Mouse (Mus musculus) lung, postnatal 0 days (tissue): ENCODE measurements around the gene Ankrd12.

Experiments
- CTCF ChIP-seq: IDR thresholded peaks from 2 replicates; pipeline ENCODE4 v1.5.1; 2016; ENCODE audit warnings: antibody characterized with exemption, mild to moderate bottlenecking
- EP300 ChIP-seq: IDR thresholded peaks from 2 replicates; pipeline ENCODE4 v1.6.1; 2016; ENCODE audit warnings: antibody characterized with exemption, mild to moderate bottlenecking, control low read depth

DNA sequence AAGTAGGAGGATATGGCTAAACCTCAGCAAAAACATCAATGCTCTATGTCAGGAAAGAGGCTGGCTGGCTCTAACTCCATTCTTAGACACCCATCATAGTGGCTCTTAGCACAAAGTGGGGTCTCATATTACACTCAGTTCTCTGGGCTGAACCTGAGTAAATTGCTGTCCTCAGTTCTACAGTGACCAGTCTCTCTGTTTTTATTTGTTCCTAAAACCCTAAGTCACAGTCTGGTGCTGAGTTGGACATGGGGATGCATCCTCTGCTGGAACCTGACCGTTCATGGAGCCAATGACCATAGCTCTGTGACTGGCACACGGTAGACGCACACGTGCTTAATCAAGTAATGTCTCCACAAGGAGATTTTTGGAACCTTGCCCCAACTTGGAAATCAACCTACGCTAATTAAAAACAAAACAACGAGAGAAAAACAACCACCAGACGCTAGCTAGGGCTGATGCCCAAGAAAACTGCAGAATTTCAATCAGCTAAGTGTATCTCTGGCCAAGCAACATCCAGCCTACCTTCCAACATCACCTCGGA lies 119.0 kb downstream of the Ankrd12 start:
- TF ChIP-seq CTCF (no peak), EP300 (no peak)
